Mouse (Mus musculus) CD4-positive, CD25-positive, alpha-beta regulatory T cell, adult 2 months (primary cell): ENCODE results near the gene Atp8a2.
"Not testable (repeated sequence)": the region's sequence is repeated elsewhere in the genome, so short reads cannot be mapped to it uniquely, and the experiment has no call there.

Experiments used
- DNase-seq: peaks from one replicate; pipeline ENCODE4 v3.0.0-alpha.2; 2012; ENCODE audit warnings: low read depth, low spot score

Atp8a2 gene

DNA sequence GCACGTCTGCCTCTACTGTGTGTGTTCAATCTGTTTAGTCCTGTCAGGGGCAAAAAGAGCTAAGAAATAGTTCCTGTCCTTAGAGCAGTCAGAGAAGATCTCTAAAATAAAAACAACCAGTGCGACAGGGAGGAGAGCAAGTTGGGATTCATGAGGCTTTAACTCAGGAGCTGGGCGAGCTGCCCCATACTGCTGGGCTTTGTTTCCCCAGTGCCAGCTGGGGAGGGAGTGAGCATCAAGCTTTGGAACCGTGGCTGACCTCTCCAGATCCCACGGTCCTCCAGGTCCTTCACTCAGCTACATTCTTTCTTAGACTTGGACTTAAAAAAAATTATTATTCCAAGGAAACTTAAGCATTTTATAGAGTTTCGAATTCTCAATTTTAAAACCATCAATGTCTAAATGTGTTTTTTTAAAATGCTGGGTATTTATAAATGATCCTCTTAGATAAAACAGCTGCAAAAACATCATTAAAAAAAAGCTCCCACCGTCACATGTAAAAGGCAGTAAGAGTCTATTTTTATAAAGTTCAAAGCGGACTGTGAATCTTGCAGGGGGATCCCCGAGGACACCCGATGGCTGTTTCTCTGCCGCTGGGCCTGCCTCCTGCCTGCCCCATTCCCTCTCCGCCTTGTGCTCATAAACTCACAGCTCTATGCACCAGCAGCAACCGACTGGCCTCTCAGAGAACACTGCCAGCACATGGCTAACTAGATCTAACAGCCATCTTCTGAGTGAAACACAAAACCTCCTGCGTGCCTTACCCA is 350.2 kb downstream of the Atp8a2 start:
- no peak for DNase-seq

DNA sequence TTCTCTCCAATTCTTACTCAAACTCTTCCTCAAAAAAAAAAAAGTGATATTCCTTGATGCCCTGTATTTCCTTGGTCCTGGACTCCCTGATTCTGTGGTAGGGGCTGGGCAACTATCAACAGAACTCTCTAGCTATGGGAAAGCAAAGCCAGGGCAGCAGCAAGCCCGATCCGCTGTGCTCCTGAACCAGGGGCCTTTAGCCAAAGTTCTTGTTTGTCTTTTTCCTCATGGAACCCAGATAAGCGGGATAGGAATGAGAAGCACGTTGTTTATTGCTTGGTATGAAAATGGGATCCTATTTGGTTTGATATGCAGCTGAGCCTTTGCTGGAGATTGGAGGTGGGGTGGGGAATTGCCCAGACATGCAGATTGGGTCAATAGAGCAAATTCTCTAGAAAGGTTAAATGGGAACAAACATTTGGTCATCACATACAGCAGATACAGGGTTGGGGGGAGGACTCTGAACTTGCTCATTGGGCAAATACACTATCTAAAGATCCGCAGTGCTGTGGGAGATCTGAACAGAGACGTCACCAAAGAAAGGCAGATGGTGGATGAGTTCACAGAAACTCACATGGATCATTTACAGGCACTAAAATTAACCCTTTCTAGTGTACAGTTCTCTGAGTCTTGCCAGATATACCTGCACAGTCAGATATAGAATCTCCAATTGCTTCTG is 353.6 kb downstream of the Atp8a2 start:
- DNase-seq, result no peak

DNA sequence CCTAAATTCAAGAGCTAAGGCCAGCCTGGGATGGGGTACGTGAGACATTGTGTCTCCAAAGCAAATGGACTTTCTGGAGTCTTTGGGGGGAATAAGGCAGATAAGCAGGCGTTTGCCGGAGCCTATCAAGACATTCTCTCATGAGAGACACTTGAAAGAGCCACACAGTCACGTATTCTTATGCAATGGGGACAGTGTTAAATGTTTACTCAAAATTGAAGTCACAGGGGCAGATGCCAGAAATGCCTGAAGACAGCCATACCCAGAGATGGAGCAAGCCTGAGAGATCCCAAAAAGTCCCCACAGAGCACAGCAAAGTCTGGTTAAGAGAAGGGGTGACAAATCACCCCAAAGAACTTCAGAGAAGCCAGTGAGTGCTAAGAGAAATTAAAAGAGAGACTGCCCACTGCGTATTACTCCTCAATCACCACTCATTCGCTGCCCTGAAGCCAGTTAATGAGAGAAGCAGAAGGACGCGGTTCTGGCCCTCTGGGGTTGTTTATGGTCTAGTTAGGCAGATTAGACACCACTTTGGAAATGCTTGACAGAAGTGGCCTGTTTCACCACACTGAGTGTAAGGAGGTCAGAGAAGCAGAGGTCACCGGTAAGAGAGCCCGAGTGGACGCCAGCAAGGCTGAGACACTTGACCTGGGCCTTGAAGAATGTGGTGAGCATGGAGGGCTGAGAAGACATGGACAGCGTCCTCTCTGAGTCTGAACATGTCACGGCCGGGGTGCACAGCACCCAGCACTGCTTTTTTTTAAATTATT is 356.8 kb downstream of the Atp8a2 start:
- DNase-seq, result no peak

DNA sequence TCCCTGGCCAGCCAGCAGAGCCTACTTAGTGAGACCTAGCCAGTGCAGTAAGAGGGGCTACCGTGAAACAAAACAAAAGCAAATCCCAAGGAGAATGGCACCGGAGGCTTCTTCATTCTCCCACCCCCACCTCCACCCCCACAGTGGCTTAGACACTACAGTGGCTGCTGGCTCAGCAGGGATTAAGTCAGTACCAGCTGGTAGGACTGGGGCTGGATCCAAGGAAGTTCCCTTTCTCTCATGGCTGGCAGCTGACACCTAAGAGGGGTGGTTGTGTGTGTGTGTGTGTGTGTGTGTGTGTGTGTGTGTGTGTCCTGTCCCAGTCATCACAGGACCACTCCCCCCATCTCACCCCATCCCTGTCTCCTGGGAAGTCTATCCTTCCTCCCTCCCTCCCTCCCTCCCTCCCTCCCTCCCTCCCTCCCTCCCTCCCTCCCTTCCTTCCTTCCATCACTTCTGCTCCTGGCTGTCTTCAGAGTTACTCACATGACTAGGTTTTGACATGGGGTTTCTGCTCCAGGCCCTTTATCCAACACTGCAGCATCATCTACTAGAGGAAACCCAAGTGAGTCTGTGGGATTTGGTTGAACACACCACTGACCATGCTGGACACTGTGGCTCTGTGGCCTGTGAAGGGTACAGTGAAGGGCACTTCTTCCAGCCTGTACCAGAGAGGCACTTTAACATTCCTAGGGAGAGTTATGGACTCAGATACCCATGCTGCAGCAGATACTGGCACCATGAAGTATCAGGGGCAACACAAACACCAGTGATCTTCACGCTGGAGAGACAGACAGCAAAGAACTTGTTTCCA is 358.3 kb downstream of the Atp8a2 start:
- not testable (repeated sequence) for DNase-seq

DNA sequence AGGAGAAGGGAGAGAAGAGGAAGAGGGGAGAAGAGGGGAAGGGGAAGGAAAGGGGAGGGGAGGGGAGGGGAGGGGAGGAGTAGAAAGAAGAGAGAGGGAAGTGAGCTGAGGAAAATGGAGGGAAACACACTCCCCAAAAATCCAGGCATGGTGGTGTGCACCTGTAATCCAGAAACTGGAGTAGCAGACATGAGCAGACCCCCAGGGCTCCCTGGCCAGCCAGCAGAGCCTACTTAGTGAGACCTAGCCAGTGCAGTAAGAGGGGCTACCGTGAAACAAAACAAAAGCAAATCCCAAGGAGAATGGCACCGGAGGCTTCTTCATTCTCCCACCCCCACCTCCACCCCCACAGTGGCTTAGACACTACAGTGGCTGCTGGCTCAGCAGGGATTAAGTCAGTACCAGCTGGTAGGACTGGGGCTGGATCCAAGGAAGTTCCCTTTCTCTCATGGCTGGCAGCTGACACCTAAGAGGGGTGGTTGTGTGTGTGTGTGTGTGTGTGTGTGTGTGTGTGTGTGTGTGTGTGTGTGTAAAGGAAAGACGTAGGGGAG is 359.2 kb downstream of the Atp8a2 start:
- DNase-seq, result not testable (repeated sequence)

DNA sequence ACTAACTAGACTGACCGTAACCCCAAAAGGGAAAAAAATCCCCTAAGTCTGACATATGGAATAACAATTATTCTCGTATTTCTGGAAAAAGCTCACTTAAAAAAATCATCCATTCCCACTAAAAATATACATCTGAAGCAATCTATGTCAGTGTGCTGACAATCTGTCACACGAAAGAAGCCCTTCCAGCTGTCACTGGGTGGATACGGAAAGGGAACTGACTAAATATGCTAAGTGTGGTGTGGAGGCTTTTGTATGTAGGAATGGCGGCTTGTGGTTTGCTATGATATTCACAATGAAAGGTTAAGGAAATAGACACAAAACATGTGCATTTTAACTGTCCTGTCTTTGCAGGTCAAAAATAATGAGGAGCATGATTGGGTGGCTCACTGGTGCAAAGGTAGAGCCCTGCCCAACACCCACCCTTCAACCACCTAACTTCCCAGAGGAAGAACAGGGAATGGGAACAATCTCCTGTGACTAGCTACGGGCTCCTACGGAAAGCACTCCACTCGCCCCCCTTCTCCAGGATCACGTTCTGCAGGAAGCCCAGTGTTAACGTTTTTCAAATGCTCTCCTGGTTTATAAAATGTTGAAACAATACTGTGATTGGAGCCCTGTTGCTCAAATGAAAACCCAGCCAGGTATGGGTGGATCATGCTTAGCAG is 360.0 kb downstream of the Atp8a2 start:
- no peak for DNase-seq

DNA sequence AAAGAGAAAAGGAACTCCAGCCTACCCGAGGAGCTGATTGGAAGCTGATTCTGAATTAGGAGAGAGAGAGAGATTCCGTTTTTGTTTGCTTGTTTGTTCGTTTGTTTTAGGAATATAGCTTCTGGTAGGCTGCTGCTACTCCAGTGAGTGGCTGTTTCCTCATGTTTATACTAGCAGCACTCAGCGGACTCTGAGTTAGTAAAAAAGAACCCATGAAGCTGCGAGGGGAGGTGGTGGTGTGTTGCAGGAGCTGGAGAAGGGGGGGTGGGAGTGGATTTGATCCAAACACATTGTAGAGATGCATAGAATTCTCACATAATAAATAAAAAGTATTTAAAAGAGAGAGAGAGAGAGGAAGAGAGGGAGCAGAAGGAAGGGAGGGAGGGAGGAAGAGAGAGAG is 367.4 kb downstream of the Atp8a2 start:
- no peak for DNase-seq

DNA sequence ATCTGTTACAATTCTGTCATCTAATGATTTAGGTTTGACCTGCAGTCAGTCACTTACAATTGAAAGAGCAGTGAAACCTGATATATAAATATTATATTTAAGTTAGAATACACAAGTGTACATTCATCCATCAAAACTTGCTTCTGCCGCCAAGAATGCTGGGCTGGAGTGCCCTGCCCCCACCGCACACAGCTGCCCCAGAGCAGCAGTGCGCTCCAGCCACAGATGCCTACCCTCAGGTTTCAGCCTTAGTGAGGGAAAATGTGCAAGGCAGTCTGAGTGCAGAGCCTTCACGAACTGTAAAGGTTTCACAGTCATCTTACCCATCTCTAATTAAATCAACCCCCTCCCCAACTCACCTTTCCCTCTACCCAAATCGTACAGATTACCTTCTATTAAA is 369.6 kb downstream of the Atp8a2 start:
- DNase-seq, result no peak

DNA sequence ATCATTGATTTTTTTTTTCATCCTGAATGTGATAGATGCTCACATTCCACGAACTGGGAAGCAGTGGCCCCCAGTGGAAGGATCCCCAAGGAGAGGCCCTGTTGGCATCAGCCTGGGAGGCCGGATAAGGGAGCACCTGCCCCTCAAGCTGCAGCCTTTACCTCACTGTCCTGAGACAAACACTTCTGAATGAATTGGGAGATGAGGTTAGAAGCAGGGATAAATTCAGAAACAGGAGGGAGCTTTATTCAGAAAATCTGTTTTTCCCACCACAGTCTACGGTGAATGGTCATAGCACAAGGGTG is 376.9 kb downstream of the Atp8a2 start:
- DNase-seq, result no peak

DNA sequence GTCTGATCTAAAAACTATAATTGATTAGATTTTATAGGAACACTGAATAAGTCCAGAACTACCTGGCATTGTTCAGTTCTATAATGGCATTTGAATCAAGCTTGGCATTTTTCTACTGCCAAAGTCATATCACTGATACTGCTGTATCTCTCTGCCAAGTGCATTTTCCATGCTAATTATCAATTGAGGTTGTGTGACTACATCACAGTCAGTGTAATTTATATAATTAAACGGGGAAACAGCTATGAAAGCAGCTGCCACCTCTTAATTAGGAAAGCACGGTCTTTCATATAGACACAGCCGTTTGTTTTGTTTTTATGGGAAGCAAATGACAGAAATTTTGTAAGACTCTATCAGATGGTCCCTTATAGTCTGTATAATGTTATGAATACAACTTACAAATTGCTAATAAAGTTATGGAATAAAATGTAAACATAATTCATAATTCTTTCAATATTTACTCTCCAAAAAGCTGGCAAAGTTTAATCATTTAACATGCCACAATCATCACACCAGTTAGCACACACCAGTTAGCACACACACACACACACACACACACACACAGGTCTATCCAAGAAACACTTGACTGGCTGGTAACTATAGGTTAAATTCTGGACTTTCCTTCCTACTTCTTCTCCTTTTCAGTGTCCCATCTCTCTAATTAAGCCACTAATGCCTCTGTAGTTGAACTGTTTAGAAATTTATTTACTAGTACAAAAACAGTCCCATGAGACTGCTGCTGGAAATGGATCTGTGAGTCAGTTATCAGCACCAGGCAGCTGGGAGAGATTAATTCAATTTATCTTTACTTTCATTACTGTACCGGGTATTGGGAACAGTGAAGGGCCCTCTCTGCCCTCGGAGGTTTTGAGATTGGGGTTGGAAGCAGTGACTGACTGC is 377.5 kb downstream of the Atp8a2 start:
- DNase-seq, result no peak

DNA sequence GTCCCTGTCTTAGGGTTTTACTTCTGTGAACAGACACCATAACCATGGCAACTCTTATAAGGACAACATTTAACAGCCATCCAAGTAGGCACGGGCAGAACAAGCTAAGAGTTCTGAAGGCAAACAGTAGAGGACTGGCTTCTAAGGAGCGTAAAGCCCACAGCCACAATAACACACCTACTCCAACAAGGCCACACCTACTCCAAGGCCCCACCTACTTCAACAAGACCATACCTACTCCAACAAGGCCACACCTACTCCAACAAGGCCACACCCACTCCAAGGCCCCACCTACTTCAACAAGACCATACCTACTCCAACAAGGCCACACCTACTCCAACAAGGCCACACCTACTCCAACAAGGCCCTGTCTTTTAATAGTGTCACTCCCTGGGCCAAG is 386.7 kb downstream of the Atp8a2 start:
- DNase-seq, result not testable (repeated sequence)

DNA sequence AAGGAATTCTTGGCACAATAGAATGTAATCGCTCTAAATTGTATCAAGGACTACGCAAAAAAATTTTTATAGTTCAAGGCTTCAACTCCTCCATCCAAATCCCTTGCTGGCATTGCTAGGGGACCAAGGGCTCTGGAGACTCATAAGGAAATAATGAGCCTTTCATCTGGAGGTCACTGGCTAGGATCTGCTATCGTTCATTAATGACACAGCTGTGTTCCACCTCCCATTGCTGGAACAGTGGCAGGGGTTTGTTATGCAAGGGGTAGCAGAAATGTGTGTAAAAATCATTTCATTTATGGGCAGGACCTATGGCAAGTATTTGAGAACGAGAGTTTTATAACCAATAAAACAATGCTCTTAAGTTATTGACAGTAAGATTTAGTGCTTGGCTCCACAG is 387.2 kb downstream of the Atp8a2 start:
- DNase-seq, result no peak

DNA sequence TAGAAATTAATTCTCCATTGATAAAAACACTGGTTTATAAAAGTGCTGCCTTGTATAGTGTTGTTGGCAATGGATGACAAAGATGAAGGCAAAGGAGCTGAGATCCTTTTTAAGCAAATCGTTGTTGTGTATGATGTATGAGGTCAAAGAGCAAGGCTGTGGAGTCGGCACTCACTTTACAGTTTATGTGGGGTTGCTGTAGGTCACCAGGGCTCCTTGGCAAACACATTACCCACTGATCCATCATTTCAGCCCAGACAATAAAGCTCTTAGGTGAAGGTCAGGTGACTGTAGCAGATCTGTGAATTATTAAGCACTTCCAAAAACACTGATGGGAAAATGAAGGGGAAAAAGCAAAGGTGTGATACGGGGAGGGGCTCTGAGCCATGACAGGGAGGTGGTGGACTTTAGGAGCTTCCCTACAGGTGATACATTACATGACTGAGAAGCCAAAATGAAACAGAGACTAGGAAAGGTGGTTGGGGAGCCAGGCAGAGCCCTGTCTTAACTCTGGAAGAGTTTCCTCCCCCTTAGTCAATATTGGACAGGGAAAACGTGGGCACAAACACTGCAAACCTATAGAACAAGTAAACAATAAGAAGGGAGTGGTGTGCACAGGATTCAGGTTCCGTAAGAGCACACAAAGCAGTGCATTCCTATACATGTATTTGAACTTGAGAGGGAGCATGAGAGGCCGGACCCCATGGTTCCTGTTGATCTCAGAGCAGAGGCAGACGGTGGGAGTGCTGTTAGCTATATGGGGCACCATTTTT is 389.3 kb downstream of the Atp8a2 start:
- DNase-seq, result no peak

DNA sequence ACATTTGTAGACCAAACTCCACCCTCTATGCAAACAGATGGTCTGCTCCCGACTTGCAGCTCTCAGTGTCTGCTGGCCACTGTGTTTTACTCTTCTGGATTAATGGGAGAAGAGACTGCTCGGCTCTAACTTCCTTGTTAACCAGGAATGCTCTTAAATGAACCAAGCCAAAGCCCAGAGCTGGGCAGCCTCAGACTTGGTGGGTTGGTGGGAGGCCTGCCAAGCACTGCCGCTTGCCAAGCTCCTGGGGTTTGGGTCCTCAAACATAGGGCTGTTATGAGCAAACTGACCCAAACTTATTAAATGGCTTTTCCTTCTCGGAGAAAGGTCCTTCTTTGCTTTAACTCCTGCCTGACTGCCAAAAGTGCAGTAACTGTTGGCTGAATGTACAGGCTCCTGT is 390.1 kb downstream of the Atp8a2 start:
- no peak for DNase-seq

DNA sequence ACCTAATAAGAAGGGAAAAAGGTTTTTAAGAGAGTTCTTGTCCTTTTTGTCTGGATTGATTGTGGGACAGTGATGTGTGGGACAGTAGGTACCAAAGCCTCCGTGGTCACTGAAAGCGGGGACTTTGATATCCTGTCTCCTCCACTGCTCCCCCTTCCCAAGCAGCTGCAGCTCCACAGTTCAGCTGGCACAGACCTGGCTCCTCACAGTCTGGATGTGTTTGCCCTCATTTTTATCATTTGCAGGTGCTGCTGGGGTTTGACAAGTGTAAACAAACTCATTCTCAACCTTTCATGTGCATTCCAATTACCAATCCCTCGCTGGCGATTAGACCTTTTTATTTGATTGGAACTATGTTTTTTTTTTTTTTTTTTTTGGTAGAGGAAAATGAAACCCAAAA is 390.8 kb downstream of the Atp8a2 start:
- DNase-seq, result no peak

DNA sequence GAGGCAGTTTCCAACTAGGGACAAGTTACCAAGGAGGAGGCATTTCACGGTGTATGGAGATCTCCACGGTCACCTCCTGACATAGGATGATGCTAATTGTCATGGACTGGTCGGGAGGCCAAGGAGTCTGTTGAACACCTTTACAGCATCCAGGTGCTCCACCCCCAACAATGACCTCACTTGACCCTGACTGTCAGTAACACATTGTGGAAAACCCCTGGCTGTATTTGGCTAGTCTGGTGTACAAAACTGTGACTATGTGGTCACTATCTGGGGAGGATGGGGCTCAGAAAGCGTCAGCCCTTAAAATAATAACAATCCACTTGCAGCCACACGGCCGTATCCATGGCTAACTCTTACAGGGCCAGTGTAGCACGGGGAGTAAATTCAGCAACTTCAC is 391.3 kb downstream of the Atp8a2 start:
- no peak for DNase-seq

DNA sequence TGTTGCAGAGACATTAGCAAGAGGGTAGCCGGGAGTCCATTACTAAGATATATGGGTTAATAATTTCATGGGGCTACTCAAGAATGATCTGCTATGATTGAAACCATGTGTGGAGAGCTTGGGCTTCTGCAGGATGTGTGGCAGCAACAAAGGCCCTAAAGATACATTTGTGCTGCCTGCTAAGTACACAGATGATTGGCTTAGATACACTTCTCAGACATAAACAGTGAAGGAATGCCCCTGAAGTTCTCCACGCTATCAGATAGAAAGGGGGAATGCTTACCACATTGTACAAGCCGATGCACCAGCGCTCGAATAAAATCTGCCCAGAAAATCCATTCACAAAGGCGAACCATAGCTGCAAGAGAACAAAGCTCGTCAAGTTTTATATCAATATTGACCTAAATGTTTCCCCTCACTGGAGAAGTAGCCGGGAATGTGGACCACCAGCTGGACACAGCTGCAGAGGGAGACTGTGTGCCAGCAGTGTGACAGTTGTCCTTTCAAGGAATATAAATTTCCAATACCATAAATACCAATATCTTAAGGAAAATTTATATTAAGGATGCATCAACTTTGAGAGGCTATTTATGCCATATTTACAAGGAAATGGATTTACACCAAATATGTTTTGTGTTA is 394.9 kb downstream of the Atp8a2 start:
- no peak for DNase-seq

DNA sequence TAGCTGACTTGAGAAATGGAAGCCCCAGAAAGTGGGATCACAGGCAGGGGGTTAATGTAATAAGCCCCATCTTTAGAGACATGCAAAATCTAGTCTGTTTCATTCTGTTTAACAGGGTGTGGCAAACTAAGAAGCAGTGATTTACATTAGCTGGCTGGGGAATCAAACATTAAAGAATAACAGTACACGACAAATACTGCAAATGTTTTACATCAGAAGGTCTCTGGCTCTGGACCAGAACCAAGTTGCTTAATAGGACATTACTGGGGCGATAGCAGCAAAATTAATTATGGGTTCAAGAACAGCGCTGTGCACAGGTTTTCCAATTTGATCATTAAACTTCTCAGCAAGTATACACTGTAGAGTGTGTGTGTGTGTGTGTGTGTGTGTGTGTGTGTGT is 397.5 kb downstream of the Atp8a2 start:
- DNase-seq, result no peak

DNA sequence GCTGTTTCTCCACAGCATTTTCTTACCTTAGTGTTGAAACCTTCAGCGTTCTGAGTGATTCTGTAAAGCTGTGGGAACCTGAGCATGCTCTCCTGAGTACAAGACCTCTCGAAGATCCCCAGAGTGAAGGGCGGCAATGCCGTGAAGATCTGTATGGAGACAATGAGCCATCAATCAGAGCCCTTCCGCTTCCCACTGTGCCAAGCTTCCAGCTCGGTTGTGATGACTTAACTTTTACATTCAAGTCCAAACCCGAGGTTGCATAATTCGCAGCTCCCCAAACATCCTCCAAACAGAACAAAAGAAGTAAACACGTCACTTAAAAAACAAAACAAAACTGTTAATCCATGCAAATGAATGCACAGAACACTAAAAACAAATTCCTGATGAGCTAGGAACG is 403.1 kb downstream of the Atp8a2 start:
- no peak for DNase-seq
